Mouse (Mus musculus) heart, adult 18-20 months (tissue): Measurements from ENCODE around the gene Mlst8. TPM values are rescaled to one million over a fixed set of nuclear protein-coding genes. Genes with fewer than 3 reads are reported as not detected.

Experiments used
- DNase-seq, 2 experiments: peaks; one replicate each; pipeline ENCODE4 v3.0.0; 2021 to 2022; ENCODE audit warnings: mixed read lengths in 1 of 2
- total RNA-seq, 2 experiments: library from RNA; stranded (reverse); gene quantifications; 2 replicates each; pipeline ENCODE4 v1.2.3; 2021

Mlst8 gene
- total RNA-seq, 2 experiments from 2014 or later = 8.1 to 10.3 TPM

GRCm38 (mm10) chr17:24489265-24490030 lies 10.6 kb upstream of the Mlst8 start:
- DNase-seq = no peak

GRCm38 (mm10) chr17:24488662-24489264 lies 9.9 kb upstream of the Mlst8 start:
- no peak for DNase-seq

DNA sequence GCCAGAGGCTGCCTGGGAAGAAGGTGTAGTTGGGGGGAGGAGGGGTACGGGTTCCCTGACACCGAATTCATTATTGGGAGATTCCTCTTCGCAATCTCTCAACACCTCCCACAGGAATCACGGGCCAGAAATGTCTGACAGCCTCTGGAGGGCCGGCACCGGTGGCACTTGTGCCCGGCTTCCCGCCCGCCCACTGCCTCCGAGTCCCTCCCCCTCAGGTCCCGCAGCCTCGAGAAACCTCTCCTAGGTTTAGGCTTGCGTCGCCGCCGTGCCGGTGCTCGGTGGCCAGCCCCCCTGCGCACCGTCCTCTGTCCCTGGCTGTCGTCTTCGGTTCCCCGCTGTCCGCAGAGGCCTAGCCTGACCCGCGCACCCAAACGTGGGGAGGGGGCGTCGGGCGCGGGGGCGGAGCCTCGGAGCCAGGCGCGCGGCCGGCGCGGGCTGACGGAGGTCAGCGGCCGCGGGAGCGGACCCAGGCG lies 9.3 kb upstream of the Mlst8 start, which contains the start of gene Caskin1:
Gene Caskin1, plus strand, starts transcription at position 416 of the 476 bp plus-strand sequence.
- DNase-seq = no peak

DNA sequence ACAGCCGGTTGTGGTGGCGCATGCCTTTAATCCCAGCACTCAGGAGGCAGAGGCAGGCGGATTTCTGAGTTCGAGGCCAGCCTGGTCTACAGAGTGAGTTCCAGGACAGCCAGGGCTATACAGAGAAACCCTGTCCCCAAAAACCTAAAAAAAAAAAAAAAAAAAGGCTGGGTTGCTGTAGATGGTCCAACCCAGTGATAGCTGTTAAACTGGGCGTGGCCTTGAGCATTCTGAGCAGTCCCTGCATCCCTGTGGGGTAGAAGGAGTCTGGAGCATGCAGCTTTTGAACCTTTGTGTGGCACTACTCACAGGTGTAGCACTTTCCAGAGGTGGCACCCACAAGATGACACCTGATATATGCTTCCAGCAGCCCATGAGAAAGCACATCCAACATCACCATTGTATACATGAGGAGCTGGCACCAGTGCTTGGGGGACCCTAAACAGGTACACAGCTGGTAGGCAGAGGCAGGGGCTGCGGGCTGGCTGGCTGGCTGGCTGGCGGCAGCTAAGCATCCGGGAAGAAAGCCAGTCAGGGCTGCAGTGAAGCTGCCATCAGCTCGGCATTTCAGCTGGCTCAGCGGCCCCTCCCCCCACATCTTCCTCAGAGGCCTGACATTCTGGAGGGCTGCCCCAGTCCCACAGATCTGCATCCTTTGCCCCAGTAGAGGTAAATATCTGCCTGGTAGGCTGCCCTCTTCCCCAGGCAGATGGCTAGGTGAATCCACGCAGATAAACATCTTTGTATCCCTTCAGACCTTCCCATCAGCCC lies 6.4 kb upstream of the Mlst8 start:
- DNase-seq = no peak

DNA sequence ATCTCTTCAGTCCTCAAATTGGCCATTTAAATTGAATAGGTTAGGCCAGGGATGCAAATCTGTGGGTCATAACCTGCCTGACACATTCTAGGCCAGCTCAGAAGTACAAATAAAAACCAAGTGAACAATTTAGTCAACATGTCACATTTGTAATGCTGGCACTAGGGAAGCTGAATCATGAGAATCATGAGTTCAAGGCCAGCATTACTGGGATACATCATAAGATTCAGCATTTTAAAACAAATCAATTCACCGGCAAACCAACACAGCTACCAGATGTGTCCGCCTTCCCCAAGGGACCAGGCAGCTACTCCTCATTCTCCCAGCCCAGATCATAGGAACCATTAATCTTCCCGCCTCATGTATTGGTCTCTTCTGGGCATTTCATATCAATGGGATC lies 4.6 kb upstream of the Mlst8 start:
- DNase-seq = no peak

- DNase-seq = no peak
Measured at GRCm38 (mm10) chr17:24481027-24481815, 2.3 kb upstream of the Mlst8 start.

DNA sequence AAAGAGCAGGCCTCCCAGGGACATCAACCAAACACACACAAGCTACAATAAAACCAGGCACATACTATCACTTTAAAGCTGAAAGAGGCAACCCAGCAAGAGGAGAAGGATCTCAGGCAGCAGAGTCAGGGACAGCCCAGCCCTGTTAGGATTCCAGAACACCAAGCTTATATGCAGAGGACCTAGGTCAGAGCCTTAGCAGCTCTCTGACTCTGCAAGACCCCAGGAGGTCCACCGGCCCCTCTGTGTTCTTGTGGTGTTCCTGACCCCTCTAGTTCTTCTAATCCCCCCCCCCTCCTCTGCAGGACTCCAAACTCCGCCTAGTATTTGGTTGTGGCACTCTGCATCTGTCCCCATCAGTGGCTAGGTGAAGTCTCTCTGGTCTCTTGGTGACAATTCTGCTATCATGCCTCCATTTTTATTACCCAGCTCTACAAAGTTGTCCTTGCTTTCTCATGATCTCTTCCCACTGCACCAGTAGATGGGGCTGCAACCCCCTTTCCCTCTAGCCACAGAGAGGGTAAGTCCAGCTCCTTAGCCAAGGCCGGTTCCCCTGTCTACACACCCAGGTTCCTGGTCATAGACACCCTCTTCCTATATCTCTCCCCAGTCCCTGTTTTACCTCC lies 1.4 kb upstream of the Mlst8 start:
- DNase-seq = no peak

- no peak for DNase-seq
Measured at GRCm38 (mm10) chr17:24479431-24479830, 553 bp upstream of the Mlst8 start.

DNA sequence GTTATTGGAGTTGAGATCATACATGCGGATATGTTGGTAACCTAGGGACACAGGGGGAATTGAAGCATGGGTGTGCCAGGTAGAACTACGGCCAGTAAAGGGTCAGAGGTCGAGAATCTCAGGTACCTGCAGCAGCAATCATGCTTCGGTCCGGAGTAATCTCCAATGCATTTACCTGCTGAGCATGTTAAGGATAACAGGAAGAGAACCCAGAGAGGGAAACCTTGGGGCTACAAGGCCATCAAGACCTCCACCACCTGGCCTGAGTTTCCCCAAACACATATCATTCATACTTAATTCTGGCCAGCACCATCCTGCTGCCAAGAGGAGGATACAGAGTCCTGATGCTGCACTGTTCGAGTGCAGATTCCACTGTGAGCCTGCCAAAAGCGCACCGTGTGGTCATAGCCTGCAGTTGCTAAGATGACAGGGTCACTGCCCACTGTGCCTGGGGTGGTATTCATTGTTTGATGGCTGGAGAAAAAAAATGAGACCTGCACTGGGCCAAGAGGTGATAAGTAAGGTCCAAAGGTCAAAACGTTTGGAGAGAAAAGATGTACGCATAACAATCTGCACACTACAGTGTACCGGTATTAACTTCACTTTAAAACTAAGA lies 785 bp downstream of the Mlst8 start:
- DNase-seq = no peak

- no peak for DNase-seq
Measured at GRCm38 (mm10) chr17:24477053-24477984, 1.6 kb downstream of the Mlst8 start.

- DNase-seq = no peak
Measured at GRCm38 (mm10) chr17:24476022-24476776, 2.7 kb downstream of the Mlst8 start.

- DNase-seq = no peak
Measured at GRCm38 (mm10) chr17:24475586-24475985, 3.3 kb downstream of the Mlst8 start.

- DNase-seq = no peak
Measured at GRCm38 (mm10) chr17:24474557-24474956, 4.3 kb downstream of the Mlst8 start.

GRCm38 (mm10) chr17:24473612-24474275 lies 5.1 kb downstream of the Mlst8 start, which contains the start of gene Bricd5:
TSS of gene Bricd5 (plus strand) at chr17:24473884.
- no peak for DNase-seq

DNA sequence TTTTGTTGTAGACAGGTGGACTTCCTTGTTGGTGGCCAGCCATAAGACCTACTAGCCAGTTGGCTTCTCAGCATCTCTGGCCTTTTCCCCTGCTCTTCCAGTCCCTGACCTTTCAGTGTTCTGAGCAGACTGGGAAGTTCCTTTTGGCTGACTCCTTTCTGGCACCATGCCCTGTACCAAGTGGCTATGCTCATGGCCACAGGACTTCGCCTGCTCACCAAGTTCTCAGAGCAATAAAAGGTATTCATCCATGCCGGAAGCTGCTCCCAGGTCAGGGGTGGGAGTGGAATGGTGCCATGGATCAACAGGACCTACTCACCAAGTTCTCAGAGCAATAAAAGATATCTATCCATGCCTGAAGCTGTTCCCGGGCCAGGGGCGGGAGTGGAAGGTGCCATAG lies 6.4 kb downstream of the Mlst8 start:
- DNase-seq = peak; percentile 65 to 69

GRCm38 (mm10) chr17:24470701-24471527 lies 8.0 kb downstream of the Mlst8 start:
- no peak for DNase-seq

DNA sequence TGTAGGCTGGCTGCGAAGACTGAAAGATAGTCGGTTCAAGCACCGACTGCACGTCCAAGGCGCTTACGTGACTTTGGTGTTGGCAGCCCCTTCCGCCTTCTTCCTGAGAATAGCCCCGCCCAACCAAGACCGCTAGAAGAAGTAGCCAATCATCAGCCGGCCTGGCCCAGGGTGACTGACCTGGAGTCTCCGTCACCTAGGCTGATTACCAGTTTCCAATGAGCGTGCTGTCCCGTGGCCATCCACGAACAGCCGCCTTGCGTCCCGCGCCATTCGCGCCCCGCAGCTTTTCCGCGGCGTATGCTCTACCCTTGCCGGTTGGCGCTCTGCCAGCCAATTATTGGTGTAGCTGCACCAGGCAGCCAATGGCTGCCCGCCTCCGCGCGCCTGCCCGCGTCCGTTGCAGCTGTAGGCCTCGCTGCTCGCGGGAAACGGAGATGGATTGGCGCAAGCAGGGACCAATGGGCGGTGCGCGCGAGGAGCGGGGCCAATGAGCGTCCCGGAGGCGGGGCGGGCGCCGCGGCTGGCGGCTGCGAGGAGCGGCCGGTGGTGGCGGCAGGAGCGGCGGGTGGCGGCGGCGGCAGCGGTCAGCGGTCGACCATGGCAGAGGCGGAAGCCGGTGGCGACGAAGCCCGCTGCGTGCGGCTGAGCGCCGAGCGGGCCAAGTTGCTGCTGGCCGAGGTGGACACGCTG lies 8.8 kb downstream of the Mlst8 start, which contains the start of the genes E4f1 and Pgp:
Gene E4f1, minus strand, starts transcription at position 404 of the 693 bp plus-strand sequence.
Gene Pgp, plus strand, starts transcription at position 483 of the 693 bp plus-strand sequence.
- peak; percentile 99 for DNase-seq
